Mouse (Mus musculus) embryo, embryonic 10.5 days (tissue): ENCODE data around the gene March5.
"Not testable (repeated sequence)": the region's sequence is repeated elsewhere in the genome, so short reads cannot be mapped to it uniquely, and the experiment has no call there.

ENCODE experiments used
- DNase-seq: peaks from one replicate; pipeline ENCODE4 v3.0.0-alpha.2; 2015; ENCODE audit warnings: low spot score

Gene March5

DNA sequence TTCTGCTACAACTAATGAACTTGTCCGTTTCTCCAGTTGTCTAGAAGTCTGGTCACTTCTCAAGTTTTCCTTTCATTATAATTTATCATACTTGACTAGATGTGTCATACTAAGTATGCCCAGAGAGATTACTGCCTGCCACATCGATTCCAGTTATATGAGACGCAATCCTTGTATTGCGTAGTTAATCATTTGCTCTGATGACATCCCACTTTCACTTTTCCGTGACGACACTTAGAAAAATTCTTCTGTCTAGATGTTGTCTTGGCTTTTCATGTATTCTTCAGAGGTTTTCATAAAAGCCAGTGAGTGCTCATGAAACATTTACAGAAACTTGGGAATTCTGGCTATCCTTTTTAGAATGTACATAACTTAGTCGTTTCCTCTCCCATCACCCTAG lies 1.6 kb downstream of the March5 start:
- no peak for DNase-seq

DNA sequence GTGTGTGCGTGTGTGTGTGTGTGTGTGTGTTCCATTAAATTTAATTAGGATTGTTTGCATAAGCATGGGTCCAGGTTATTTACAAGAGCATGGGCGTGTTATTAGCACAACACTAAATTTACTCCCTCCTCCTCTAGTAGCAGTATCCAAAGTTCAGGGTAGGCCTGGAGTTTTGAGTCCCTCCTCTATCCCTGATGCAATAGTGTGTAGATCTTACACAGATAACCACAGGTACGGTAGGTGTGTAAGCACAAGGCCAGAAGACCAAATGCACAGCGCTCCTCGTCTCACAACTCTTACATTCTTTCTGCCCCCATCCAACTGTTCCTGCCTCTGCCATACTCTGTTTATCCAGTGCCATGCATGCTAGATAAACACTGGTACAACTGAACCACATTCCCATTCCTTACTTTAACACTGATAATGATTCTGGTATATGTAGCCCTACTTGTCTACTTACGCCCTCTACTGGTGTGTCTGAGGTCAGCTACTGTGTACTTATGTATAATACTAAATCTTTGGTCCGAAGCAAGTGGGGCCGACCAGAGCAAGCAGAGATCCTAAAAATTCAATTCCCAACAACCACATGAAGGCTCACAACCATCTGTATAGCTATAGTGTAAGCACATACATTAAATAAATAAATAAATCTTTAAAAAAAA lies 2.3 kb downstream of the March5 start:
- DNase-seq = no peak

DNA sequence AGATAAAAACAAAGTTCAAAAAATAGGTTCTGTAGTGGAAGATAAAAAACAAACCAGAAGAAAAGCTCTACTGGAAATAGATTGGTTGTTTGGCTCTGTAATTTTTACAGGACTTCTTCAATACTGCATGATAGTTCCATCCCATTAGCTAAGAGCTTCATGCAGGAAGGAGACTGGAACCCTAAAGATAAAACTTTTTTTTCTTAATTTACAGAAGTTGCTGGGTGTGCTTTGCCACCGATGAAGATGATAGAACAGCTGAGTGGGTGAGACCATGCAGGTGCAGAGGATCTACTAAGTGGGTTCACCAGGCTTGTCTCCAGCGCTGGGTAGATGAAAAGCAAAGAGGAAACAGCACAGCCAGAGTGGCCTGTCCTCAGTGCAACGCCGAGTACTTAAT lies 3.1 kb downstream of the March5 start:
- DNase-seq = no peak

DNA sequence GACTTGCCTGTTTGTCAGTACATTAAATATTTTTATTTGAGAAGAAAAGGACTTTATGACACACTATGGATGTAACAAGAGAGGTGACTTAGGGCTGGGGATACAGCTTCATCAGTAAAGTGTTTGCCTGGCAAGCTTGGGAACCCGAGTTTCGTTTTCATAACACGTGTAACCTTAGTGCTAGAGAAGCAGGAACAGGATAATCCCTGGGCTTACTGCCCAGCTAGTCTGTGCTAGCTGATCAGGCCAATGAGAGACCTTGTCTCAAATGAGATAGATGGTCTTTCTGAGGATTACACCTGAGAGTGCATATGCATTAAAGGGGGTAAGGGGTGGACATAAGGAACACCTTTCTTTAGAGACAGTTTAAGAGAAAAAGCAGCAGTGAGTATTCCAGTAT lies 4.1 kb downstream of the March5 start:
- no peak for DNase-seq

DNA sequence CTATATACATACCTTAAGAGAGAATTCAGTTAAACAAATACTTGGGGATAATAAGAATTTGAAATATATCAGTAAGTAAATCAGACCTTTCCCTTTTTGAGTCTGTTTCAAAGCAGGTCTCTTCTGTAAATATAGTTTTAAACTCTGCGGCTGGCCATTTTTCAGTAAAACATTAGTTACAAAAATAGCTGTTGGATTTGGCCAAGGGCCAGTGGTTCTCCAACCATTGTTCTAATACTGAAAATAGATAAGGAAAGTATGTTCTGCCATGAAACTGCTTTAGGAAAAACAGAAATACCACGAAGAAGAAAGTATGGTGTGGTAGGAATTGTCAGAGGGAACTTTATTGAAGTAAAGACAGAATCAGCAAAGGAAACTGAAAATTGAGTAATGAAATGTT lies 7.4 kb downstream of the March5 start:
- DNase-seq = no peak

DNA sequence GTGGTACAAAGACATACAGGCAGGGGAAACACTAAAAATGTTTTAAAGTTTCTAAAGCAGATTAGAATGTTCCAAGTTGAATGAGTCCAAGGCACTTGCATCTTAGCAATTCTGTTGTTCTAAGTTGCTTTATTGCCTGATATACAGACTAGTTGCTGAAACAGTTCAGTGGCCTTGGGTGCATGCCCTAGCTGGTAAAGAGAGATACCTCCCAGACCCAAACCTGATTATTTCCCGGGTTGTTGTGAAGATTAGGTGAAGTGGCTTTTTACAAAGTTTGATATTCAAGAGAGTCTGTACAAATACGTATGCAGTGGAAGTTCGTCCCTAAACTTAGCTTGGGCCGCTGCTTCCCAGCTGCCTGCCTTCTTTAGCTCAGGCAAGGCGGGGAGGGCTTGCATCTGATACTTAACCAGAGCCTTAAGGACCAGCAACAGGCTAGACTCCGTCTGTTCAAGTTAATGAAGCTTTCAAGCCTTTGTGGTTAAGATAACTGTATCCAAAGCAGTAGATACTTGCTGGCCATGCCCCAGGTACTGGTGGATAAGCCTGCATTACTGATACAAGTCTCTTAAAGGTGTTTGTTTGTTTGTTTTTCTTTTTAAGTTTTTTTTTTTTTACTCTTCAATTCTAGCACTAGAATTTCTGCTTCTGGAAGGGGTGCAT lies 18.0 kb downstream of the March5 start:
- DNase-seq = no peak

DNA sequence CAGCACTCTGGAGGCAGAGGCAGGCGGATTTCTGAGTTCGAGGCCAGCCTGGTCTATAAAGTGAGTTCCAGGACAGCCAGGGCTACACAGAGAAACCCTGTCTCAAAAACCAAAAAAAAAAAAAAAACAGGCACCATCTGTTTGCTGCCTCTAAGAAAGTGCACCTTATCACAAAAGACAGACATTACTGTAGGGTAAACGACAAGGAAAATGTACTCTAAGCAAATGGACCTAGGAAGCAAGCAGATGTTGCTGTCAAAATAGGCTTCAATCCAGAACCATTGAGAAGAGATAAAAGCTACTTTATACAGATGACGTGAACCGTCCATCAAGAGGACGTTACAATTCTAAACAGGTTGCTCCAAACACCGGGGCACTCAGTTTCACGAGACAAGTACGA lies 25.3 kb downstream of the March5 start:
- DNase-seq = not testable (repeated sequence)

DNA sequence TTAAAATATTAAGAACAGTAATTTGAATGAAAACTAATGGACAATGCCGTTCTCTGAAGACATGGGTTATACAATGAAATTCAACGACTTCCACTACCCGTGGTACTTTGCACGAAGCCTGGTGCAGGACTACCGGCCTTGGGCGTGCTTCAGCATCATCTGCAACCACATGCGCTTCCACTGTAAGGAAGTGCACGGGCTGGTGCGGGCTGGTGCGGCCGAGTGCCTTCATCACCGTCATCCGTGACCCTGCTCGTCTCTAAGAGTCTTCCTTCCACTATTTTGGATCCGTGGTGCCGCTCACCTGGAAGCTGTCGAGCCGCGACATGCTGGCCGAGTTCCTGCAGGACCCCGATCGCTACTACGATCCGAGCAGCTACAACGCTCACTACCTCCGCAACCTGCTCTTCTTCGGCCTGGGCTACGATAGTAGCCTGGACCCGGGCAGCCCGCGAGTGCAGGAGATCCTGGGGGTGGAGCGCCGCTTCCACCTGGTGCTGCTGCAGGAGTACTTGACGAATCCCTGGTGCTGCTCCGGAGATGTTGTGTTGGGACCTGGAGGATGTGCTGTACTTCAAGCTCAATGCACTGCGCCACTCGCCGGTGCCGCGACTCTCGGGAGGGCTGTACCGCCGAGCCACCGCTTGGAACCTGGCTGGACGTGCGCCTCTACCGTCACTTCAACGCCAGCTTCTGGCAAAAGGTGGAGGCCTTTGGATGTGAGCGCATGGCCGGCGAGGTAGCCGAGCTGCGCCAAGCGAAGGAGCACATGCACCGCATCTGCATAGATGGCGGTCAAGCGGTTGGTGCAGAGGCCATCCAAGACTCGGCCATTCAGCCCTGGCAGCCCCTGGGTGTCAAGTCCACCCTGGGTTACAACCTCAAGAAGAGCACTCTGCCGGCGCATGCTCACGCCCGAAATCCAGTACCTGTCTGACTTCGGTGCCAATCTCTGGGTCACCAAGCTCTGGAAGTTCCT lies 26.5 kb downstream of the March5 start:
- peak; percentile 44 for DNase-seq

DNA sequence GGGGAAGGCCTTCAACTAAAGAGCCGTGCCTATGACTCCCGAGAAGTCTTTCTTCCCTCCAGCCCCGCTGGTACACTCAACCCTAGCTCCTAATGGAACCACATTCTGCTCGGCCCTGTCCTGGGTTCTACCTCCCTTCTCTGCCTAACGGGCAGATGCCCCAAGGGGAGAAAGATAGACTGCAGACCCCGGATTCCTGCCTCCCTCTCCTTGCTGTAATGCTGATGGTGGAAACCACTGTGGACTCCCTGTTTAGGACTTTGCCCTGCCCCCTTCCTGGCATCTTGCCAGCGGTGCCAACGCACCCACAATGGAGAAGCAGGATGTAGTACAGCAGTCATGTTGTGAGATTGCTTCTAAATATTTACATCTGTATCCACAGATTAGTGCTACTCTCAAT lies 28.5 kb downstream of the March5 start:
- DNase-seq = no peak

DNA sequence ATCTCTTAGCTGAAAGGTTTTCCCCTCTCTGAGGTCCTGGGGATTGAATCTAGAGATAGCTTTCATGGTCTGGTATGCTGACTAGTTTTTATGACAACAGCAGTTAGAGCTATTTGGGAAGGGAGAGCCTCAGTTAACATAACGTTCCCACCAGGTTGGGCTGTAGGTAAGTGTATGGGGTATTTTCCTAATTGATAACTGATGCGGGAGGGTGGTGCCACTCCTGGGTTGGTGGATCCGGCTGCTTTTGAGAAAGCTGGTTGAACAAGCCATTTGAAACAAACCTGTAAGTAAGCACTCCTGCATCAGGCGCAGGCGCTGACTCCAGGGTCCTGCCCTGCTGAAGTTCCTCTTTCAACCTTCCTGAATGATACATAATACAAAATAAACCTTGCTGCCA lies 30.0 kb downstream of the March5 start:
- DNase-seq = no peak

DNA sequence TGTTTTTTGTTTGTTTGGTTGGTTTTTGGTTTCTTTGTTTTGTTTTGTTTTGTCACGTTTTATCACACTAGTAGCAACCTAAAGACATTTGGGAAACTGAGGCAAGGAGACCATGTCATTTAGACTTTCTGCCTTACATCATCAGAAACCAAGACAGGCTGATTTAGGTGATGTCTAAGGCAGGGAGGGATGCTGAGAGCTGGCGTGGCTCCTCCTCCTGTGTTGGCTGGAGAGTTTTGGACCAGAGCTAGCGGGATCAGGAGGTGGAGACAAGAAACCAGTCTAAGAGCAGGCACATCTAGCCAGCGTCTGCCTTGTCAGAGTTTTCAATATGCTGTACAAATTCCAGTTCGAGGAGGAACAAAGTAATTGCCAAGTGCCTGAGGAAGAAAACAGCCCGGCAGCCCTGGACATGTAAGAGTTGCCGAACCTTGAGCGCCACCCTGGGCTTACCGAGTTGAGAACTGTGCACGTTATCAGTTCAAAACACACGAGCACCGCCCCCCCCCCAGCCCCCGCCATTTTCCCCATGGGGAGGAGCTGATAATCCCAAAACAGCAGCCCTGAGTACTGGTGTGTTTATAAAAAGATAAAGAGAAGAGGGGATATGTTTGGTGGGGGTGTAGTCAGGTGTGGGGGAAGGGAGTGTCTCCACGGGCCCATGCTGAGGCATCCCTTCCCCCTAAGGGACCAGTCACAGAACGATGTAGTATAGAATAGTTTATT lies 30.5 kb downstream of the March5 start:
- DNase-seq = peak; percentile 24

DNA sequence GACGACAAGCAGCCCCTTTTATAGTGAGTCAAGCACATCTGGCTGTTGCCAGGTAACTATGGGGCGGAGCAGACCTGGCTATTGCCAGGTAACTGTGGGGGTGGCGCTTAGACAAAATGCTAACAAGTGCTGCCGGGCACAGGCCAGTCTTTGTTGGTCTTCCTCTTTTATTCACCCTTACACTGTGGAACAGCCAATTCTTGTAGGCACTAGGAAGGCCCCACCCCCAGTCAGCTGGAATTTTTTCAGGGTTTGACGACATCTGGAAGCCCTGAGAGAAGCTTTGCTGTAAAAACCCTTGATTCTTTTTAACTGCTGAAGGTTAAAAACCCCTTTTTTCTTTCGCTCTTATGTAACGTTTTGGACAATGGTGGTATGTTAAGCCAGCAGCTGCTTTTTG lies 31.3 kb downstream of the March5 start:
- DNase-seq = peak; percentile 20

DNA sequence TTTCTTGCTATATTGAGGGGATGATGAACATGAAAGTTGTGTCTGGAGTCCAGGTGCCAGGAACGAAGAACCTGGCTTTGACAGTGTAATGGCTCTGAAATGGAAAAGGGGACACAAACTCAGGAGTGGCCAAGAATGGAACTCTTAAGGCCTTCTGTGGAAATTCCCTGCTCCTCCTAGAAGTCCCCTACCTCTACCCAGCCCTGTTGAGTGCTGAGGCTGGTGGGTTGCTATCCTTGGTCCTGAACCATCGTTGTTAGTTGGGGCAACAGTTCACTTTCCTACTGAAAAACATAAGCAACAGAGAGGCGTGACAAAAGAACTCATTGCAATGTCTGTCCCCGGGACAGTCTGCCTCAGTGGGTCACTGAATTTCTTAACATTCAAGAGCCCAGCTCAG lies 31.8 kb downstream of the March5 start:
- DNase-seq = peak; percentile 78

DNA sequence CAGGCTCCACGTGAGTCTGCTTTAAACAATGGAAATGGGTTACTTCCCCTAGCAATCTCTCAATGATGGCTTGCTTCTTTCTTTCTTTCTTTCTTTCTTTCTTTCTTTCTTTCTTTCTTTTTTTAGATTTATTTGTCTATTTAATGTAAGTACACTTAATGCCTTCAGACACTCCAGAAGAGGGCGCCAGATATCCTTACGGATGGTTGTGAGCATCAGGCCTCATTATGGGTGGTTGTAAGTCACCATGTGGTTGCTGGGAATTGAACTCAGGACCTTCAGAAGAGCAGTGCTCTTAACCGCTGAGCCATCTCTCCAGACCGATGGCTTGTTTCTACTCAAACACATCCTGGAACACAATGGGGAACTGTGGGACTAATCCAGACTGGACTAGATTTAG lies 33.9 kb downstream of the March5 start:
- no peak for DNase-seq

DNA sequence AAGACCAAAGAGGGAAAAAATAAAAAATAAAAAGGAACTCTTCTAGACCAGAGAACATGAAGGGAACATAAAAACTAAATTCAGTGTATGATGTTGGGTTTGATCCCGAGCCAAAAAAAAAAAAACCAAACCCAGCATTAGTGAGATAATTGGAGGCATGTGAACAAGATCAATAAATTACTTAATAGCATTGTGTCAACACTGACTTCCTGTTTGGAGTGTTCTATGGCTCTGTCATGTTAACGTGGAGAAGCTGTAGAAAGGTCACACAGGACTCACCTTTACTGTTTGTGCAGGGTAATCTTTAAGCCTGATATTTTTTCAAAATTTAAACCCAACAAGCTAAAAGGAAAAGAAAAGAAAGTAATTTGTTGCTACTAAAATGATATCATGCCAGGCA lies 35.4 kb downstream of the March5 start:
- no peak for DNase-seq

DNA sequence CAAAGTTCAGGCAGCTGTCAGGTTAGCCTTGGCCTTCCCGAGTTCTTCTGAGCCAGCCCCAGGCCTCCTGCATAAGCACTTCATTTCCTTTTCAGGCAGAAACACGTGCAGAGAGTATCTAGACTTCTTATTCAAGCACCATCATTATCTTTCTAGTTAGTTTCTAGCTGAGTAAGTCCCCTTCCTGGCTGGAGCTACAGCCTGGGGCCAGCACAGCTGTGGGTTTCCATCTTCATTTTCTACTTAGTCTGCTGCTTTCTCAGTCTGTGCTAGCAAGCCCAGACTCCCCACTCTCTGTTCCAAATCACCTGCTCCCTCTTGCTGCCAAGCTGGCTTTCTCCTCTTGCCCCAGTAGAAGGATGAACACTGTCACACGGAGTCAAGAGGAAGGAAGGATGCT lies 39.5 kb downstream of the March5 start:
- no peak for DNase-seq

DNA sequence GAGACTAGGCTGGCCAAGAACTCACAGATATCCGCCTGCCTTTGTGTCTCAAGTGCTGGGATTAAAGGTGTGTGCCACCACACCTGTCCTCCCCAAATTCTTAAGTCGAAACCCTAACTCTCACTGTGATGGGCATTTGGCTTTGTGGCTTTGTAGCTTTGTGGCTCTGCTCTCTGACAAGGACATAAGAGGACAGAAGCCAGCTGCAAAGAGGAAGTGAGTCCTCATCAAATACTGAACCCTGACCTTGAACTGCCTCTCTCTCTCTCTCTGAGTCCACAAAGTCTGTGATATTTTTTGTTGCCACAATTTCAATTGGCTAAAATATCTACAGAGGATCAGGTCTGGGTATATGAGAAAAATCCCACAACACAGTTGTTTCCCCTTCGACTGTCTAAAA lies 40.9 kb downstream of the March5 start:
- DNase-seq = no peak

DNA sequence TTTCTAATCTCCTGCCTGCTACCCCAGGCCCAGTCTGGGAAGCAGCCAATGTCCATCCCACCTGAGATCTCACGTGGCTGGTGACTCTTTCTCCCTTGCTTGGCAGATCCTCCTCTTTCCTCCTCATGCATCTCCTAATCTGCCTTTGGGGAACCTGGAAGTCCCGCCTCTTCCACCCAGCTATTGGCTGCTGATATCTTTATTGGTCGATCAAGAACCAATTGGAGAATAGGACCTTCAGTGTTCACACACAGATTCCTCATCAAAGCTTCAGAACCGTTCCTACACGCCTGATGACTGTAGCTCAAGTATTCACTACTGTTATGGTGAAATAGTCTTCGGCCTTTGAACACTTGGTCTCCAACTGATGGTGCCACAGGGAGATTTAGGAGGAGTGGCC lies 44.8 kb downstream of the March5 start:
- no peak for DNase-seq

DNA sequence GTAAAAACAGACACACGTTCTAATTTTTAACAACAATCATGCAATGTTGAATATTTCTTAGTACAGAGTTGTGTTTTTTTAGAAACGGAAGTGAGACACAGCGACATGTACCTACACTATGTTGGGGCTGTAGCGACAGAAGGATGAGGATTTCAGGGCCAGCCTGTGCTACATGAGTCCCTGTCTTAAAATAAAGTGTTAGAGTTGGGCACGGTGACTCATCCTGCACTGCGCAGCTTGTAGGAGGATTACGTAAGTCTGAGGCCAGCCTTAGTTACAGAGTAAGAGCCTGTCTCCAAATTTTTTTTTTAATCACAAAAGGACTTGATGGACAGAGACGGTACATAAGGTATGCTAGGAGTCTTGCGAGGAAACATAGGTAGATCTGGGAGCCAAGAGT lies 48.0 kb downstream of the March5 start:
- no peak for DNase-seq

DNA sequence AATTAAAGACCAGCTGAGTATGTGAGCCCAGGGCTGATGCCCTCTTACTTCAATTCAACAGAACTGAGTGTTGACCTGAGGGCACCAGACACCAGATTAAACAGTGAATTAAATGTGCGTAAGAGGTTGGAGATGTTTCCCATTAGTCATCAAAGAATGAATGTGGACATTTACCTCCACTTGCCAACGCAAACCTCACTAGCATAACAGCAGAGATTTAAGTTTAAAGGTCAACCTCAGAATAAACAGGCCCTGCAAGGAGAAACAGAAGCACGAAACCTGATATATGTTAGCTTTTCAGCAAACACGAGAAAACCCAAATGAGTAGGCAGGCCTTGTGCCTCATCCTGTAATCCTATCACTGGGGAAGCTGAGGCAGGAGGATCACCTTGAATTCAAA lies 55.0 kb downstream of the March5 start:
- no peak for DNase-seq

DNA sequence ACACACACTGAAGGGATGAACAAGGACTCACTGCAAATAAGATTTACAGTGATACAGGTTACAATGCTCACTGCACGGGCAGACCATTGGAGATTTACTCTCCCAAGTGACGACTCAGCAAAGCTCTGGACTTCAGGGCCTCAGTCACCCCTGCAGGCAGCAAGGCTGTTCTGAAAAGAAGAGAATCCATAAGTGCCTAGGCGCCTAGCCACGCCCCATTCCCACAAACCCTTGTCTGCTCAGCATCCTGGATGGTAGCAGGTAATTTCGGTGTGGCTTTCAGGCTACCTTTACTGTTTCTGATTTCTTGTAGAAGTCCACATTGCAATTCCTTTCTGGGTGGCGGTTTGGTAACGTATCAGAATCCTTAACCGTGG lies 56.2 kb downstream of the March5 start:
- no peak for DNase-seq
